Mouse (Mus musculus) ES-Bruce4 (cell line): ENCODE results near the gene Dscaml1.

Experiments
- CTCF ChIP-seq: IDR thresholded peaks from one replicate; pipeline ENCODE4 v1.8.1; 2011; ENCODE audit warnings: low read depth, low read length
- POLR2A ChIP-seq: IDR thresholded peaks from one replicate; pipeline ENCODE4 v1.8.1; 2011; ENCODE audit warnings: low read length; ENCODE audit not compliant: insufficient read depth

GRCm38 (mm10) chr9:45677236-45677781, 250.9 kb downstream of the Dscaml1 start:
- TF ChIP-seq POLR2A (no peak), CTCF (no peak)
